Mouse (Mus musculus): ENCODE measurements around the gene Megf9. TPM values are rescaled to one million over a fixed set of nuclear protein-coding genes. Genes with fewer than 3 reads are reported as not detected.

Megf9 gene
- polyA plus RNA-seq, 1 experiment from 2014 or later = 5.0 TPM

- no peaks in the 10 kb centered on the region for H3K4me1 ChIP-seq (replicated peaks; ENCODE audit: control insufficient read depth, insufficient read depth, low read length)
- ATAC-seq (replicated peaks; ENCODE audit: low FRiP score) = no peak
- no peaks in the 10 kb centered on the region for H3K27me3 ChIP-seq (replicated peaks; ENCODE audit: control insufficient read depth, insufficient read depth, low read length)
- WGBS = 72% methylated on average over 2 of the region's 2 CpGs
- no peaks in the 10 kb centered on the region for H3K36me3 ChIP-seq (ENCODE audit: control insufficient read depth, insufficient read depth, low read length)
- no peak overlapping the region for H3K4me3 ChIP-seq (ENCODE audit: low read depth, low read length)
- no peak overlapping the region for H3K9ac ChIP-seq (ENCODE audit: low read depth, low read length)
- H3K4me2 ChIP-seq = no peak overlapping the region
- no peaks in the 10 kb centered on the region for H3K9me3 ChIP-seq (ENCODE audit: control insufficient read depth, low read length)
- H3K27ac ChIP-seq (ENCODE audit: low read depth, low read length) = no peak overlapping the region
- no peak for DNase-seq (ENCODE audit: low spot score)
Observed at GRCm38 (mm10) chr4:70420202-70420601, 114.6 kb downstream of the Megf9 start.

GRCm38 (mm10) chr4:70412126-70412525 is 122.7 kb downstream of the Megf9 start:
- no peaks in the 10 kb centered on the region for H3K9me3 ChIP-seq (ENCODE audit: control insufficient read depth, low read length)
- H3K4me3 ChIP-seq (ENCODE audit: low read depth, low read length) = no peak overlapping the region
- ATAC-seq (replicated peaks; ENCODE audit: low FRiP score) (no peak), DNase-seq (ENCODE audit: low spot score) (no peak)
- no peak overlapping the region for H3K4me2 ChIP-seq
- H3K27ac ChIP-seq (ENCODE audit: low read depth, low read length) = no peak overlapping the region
- H3K4me1 ChIP-seq (replicated peaks; ENCODE audit: control insufficient read depth, insufficient read depth, low read length) = no peaks in the 10 kb centered on the region; the same call in 1 of the 2 replicates
- H3K9ac ChIP-seq (ENCODE audit: low read depth, low read length) = no peak overlapping the region
- no peaks in the 10 kb centered on the region for H3K27me3 ChIP-seq (replicated peaks; ENCODE audit: control insufficient read depth, insufficient read depth, low read length)
- H3K36me3 ChIP-seq (ENCODE audit: control insufficient read depth, insufficient read depth, low read length) = peaks cover 2% of the 10 kb centered on the region; the same call in 1 of the 2 replicates
- 61% methylated on average over 2 of the region's 2 CpGs for WGBS

GRCm38 (mm10) chr4:70409994-70410721 is 124.6 kb downstream of the Megf9 start, which contains the start of gene Cdk5rap2:
Gene Cdk5rap2, minus strand, starts transcription at chr4:70410443.
- H3K4me3 ChIP-seq (ENCODE audit: low read depth, low read length) = peak within 1 kb of the TSS; percentile 82
- no peaks in the 10 kb centered on the region for H3K27me3 ChIP-seq (replicated peaks; ENCODE audit: control insufficient read depth, insufficient read depth, low read length)
- peak within 1 kb of the TSS; percentile 91 for H3K9ac ChIP-seq (ENCODE audit: low read depth, low read length)
- DNase-seq (ENCODE audit: low spot score) (peak; percentile 93), ATAC-seq (replicated peaks; ENCODE audit: low FRiP score) (peak; percentile 98)
- peak within 1 kb of the TSS; percentile 77 for H3K4me2 ChIP-seq
- no peaks in the 10 kb centered on the region for H3K9me3 ChIP-seq (ENCODE audit: control insufficient read depth, low read length)
- H3K4me1 ChIP-seq (replicated peaks; ENCODE audit: control insufficient read depth, insufficient read depth, low read length) = no peaks in the 10 kb centered on the region; the same call in 1 of the 2 replicates
- under 1% methylated on average over 55 of the region's 55 CpGs for WGBS
- peaks cover 2% of the 10 kb centered on the region; the same call in 1 of the 2 replicates for H3K36me3 ChIP-seq (ENCODE audit: control insufficient read depth, insufficient read depth, low read length)
- H3K27ac ChIP-seq (ENCODE audit: low read depth, low read length) = peak within 1 kb of the TSS; percentile 59; the same call in 1 of the 2 replicates

GRCm38 (mm10) chr4:70409456-70409855 is 125.3 kb downstream of the Megf9 start:
- H3K27ac ChIP-seq (ENCODE audit: low read depth, low read length) = no peak overlapping the region
- H3K36me3 ChIP-seq (ENCODE audit: control insufficient read depth, insufficient read depth, low read length) = peaks cover 2% of the 10 kb centered on the region; the same call in 1 of the 2 replicates
- H3K4me2 ChIP-seq = peak overlapping the region; percentile 77
- peak overlapping the region; percentile 91 for H3K9ac ChIP-seq (ENCODE audit: low read depth, low read length)
- no peak for DNase-seq (ENCODE audit: low spot score)
- H3K9me3 ChIP-seq (ENCODE audit: control insufficient read depth, low read length) = no peaks in the 10 kb centered on the region
- H3K27me3 ChIP-seq (replicated peaks; ENCODE audit: control insufficient read depth, insufficient read depth, low read length) = no peaks in the 10 kb centered on the region
- no peaks in the 10 kb centered on the region; the same call in 1 of the 2 replicates for H3K4me1 ChIP-seq (replicated peaks; ENCODE audit: control insufficient read depth, insufficient read depth, low read length)
- WGBS = 27% methylated on average over 9 of the region's 9 CpGs
- H3K4me3 ChIP-seq (ENCODE audit: low read depth, low read length) = peak overlapping the region; percentile 82
- no peak for ATAC-seq (replicated peaks; ENCODE audit: low FRiP score)

- 79% methylated on average over 9 of the region's 9 CpGs for WGBS
- DNase-seq (ENCODE audit: low spot score) = no peak
- H3K36me3 ChIP-seq (ENCODE audit: control insufficient read depth, insufficient read depth, low read length) = peaks cover 9% of the 10 kb centered on the region; the same call in 1 of the 2 replicates
- H3K4me1 ChIP-seq (replicated peaks; ENCODE audit: control insufficient read depth, insufficient read depth, low read length) = no peaks in the 10 kb centered on the region
- ATAC-seq (replicated peaks; ENCODE audit: low FRiP score) = no peak
- no peak overlapping the region for H3K4me3 ChIP-seq (ENCODE audit: low read depth, low read length)
- no peak overlapping the region for H3K9ac ChIP-seq (ENCODE audit: low read depth, low read length)
- no peaks in the 10 kb centered on the region for H3K27me3 ChIP-seq (replicated peaks; ENCODE audit: control insufficient read depth, insufficient read depth, low read length)
- no peak overlapping the region for H3K27ac ChIP-seq (ENCODE audit: low read depth, low read length)
- no peaks in the 10 kb centered on the region for H3K9me3 ChIP-seq (ENCODE audit: control insufficient read depth, low read length)
- H3K4me2 ChIP-seq = no peak overlapping the region
Observed at GRCm38 (mm10) chr4:70402109-70402819, 132.5 kb downstream of the Megf9 start.

- Histone ChIP-seq H3K27ac (ENCODE audit: low read depth, low read length) (no peak overlapping the region), H3K36me3 (ENCODE audit: control insufficient read depth, insufficient read depth, low read length) (peaks cover 11% of the 10 kb centered on the region; the same call in 1 of the 2 replicates)
Observed at GRCm38 (mm10) chr4:70399476-70399875, 135.3 kb downstream of the Megf9 start.

GRCm38 (mm10) chr4:70399074-70399473 is 135.7 kb downstream of the Megf9 start:
- H3K4me1 ChIP-seq (replicated peaks; ENCODE audit: control insufficient read depth, insufficient read depth, low read length) = no peaks in the 10 kb centered on the region
- no peaks in the 10 kb centered on the region for H3K27me3 ChIP-seq (replicated peaks; ENCODE audit: control insufficient read depth, insufficient read depth, low read length)
- no peak overlapping the region for H3K4me3 ChIP-seq (ENCODE audit: low read depth, low read length)
- no peak overlapping the region for H3K27ac ChIP-seq (ENCODE audit: low read depth, low read length)
- H3K9me3 ChIP-seq (ENCODE audit: control insufficient read depth, low read length) = no peaks in the 10 kb centered on the region
- DNase-seq (ENCODE audit: low spot score) (no peak), ATAC-seq (replicated peaks; ENCODE audit: low FRiP score) (no peak)
- WGBS = 91% methylated on average over 2 of the region's 2 CpGs
- H3K4me2 ChIP-seq = no peak overlapping the region
- no peak overlapping the region for H3K9ac ChIP-seq (ENCODE audit: low read depth, low read length)
- peaks cover 11% of the 10 kb centered on the region; the same call in 1 of the 2 replicates for H3K36me3 ChIP-seq (ENCODE audit: control insufficient read depth, insufficient read depth, low read length)

More at GRCm38 (mm10) chr4:70399476-70399875, 135.3 kb downstream of the Megf9 start:
- 81% methylated on average over 5 of the region's 5 CpGs for WGBS
- ATAC-seq (replicated peaks; ENCODE audit: low FRiP score) (no peak), DNase-seq (ENCODE audit: low spot score) (no peak)
- no peaks in the 10 kb centered on the region for H3K4me1 ChIP-seq (replicated peaks; ENCODE audit: control insufficient read depth, insufficient read depth, low read length)
- H3K9me3 ChIP-seq (ENCODE audit: control insufficient read depth, low read length) = no peaks in the 10 kb centered on the region
- H3K9ac ChIP-seq (ENCODE audit: low read depth, low read length) = no peak overlapping the region
- H3K27me3 ChIP-seq (replicated peaks; ENCODE audit: control insufficient read depth, insufficient read depth, low read length) = no peaks in the 10 kb centered on the region
- H3K4me3 ChIP-seq (ENCODE audit: low read depth, low read length) = no peak overlapping the region
- no peak overlapping the region for H3K4me2 ChIP-seq

- Histone ChIP-seq H3K36me3 (ENCODE audit: control insufficient read depth, insufficient read depth, low read length) (peaks cover 6% of the 10 kb centered on the region; the same call in 1 of the 2 replicates), H3K27me3 (replicated peaks; ENCODE audit: control insufficient read depth, insufficient read depth, low read length) (no peaks in the 10 kb centered on the region), H3K4me3 (ENCODE audit: low read depth, low read length) (no peak overlapping the region), H3K4me2 (no peak overlapping the region), H3K4me1 (replicated peaks; ENCODE audit: control insufficient read depth, insufficient read depth, low read length) (no peaks in the 10 kb centered on the region), H3K9ac (ENCODE audit: low read depth, low read length) (no peak overlapping the region), H3K9me3 (ENCODE audit: control insufficient read depth, low read length) (no peaks in the 10 kb centered on the region), H3K27ac (ENCODE audit: low read depth, low read length) (no peak overlapping the region)
- ATAC-seq (replicated peaks; ENCODE audit: low FRiP score) (no peak), DNase-seq (ENCODE audit: low spot score) (no peak)
- WGBS = 81% methylated on average over 4 of the region's 4 CpGs
Observed at GRCm38 (mm10) chr4:70398088-70398487, 136.7 kb downstream of the Megf9 start.

Measured in liver, embryonic 11.5 days (tissue).